Mouse (Mus musculus) intestine, postnatal 0 days (tissue): ENCODE measurements around the gene Hbb-bt. TPM values are rescaled to one million over a fixed set of nuclear protein-coding genes. Genes with fewer than 3 reads are reported as not detected.
"Not testable (repeated sequence)": the region's sequence is repeated elsewhere in the genome, so short reads cannot be mapped to it uniquely, and the experiment has no call there.

Experiments
- ATAC-seq: fragments of 200-750 bp; cut with Nextera tagmentation; 2 replicates; pipeline ENCODE4 v1.8.0; 2017; ENCODE audit warnings: mild to moderate bottlenecking, moderate TSS enrichment, moderate library complexity
- H3K27ac ChIP-seq: fragments of 300-500 bp; sonication (generic); 2 replicates; pipeline ENCODE4 v1.5.1; 2014; ENCODE audit warnings: mild to moderate bottlenecking, low read depth, low read length, moderate library complexity
- H3K27me3 ChIP-seq: fragments of 300-500 bp; sonication (generic); replicated peaks from 2 replicates; pipeline ENCODE4 v1.6.1; 2014; ENCODE audit warnings: low read length, mixed read lengths; ENCODE audit not compliant: control insufficient read depth, insufficient read depth
- H3K36me3 ChIP-seq: fragments of 300-500 bp; sonication (generic); 2 replicates; pipeline ENCODE4 v1.6.1; 2014; ENCODE audit warnings: mild to moderate bottlenecking, moderate library complexity; ENCODE audit not compliant: control insufficient read depth, insufficient read depth
- H3K4me1 ChIP-seq: fragments of 300-500 bp; sonication (generic); replicated peaks from 2 replicates; pipeline ENCODE4 v1.6.1; 2014; ENCODE audit warnings: antibody characterized with exemption, low read length, mixed read lengths; ENCODE audit not compliant: control insufficient read depth, insufficient read depth
- H3K4me2 ChIP-seq: fragments of 300-500 bp; sonication (generic); replicated peaks from 2 replicates; pipeline ENCODE4 v1.6.1; 2014; ENCODE audit warnings: low read depth, mild to moderate bottlenecking, moderate library complexity
- H3K4me3 ChIP-seq: fragments of 300-500 bp; sonication (generic); 2 replicates; pipeline ENCODE4 v1.5.1; 2014; ENCODE audit warnings: low read depth, low read length
- H3K9ac ChIP-seq: fragments of 300-500 bp; sonication (generic); 2 replicates; pipeline ENCODE4 v1.6.1; 2014; ENCODE audit warnings: mild to moderate bottlenecking, low read depth, low read length
- H3K9me3 ChIP-seq: fragments of 300-500 bp; sonication (generic); 2 replicates; pipeline ENCODE4 v1.6.1; 2016; ENCODE audit warnings: mixed run types; ENCODE audit not compliant: control insufficient read depth
- CTCF ChIP-seq: sonication (generic); IDR thresholded peaks from 2 replicates; pipeline ENCODE4 v1.5.1; 2016; ENCODE audit warnings: low read depth, mild to moderate bottlenecking, control low read depth, antibody characterized with exemption, moderate library complexity
- WGBS: fragments of 180-500 bp; shearing (Covaris S2); extraction: QIAGEN DNeasy Blood & Tissue Kit; methylation state at CpG from one replicate; pipeline ENCODE4 v1.1.7; 2014; 5-methylcytosine and 5-hydroxymethylcytosine counted together
- polyA plus RNA-seq: library from polyadenylated mRNA; unstranded; fragments of >200 nt; fragmentation: Nextera tagmentation; extraction: Ambion mirVana; gene quantifications from 2 replicates; pipeline ENCODE4 v1.2.1, GENCODE M21; 2015

Gene Hbb-bt
- polyA plus RNA-seq, 1 experiment from 2014 or later, result 164 TPM

- no peak for ATAC-seq
- Histone ChIP-seq H3K9me3 (no peaks in the 10 kb centered on the region), H3K9ac (no peak overlapping the region), H3K4me3 (no peak overlapping the region), H3K36me3 (no peaks in the 10 kb centered on the region), H3K4me1 (no peaks in the 10 kb centered on the region), H3K4me2 (no peak overlapping the region), H3K27me3 (no peaks in the 10 kb centered on the region), H3K27ac (no peak overlapping the region)
- no peak for TF ChIP-seq CTCF
- 33% methylated on average over 2 of the region's 2 CpGs for WGBS
These were observed 30.9 kb upstream of the Hbb-bt start for GRCm38 (mm10) chr7:103844525-103845325.

DNA sequence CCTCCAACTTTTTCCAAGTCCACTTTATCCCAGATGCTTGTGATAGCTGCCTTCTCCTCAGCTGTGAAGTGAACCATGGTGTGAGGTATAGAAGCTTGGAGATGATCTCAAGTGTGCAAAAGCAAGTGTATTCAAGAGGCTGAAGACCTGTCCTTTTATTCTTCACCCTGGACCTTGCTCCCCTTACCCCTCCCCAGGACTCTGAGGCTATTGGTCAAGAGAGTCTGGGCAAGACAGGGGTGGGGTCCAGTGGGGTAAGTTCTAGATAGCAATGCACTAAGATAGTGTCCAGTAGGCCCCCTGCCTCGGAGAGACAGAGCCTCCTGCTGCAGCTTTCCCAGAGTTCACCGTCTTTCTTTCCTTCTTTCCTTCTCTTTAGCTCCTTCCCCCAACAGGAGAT is 29.2 kb upstream of the Hbb-bt start, which contains the start of gene Hbb-bh1:
Gene Hbb-bh1 (minus strand): TSS at position 131 of the 400 bp plus-strand sequence.
- no peak for ATAC-seq
- Histone ChIP-seq H3K4me3 (no peak within 1 kb of the TSS), H3K4me2 (no peak within 1 kb of the TSS), H3K4me1 (no peaks in the 10 kb centered on the region), H3K27me3 (no peaks in the 10 kb centered on the region), H3K36me3 (no peaks in the 10 kb centered on the region), H3K27ac (no peak within 1 kb of the TSS), H3K9me3 (no peaks in the 10 kb centered on the region), H3K9ac (no peak within 1 kb of the TSS)
- 63% methylated on average over 2 of the region's 2 CpGs for WGBS
- no peak for TF ChIP-seq CTCF

GRCm38 (mm10) chr7:103840268-103840667 is 26.5 kb upstream of the Hbb-bt start, which contains the start of gene Hbb-bh2:
TSS of gene Hbb-bh2 (minus strand) at chr7:103840520.
- Histone ChIP-seq H3K27me3 (no peaks in the 10 kb centered on the region), H3K4me1 (no peaks in the 10 kb centered on the region), H3K36me3 (no peaks in the 10 kb centered on the region), H3K4me2 (no peak within 1 kb of the TSS), H3K27ac (no peak within 1 kb of the TSS), H3K9ac (no peak within 1 kb of the TSS), H3K4me3 (no peak within 1 kb of the TSS), H3K9me3 (no peaks in the 10 kb centered on the region)
- TF ChIP-seq CTCF, result no peak
- no peak for ATAC-seq
- 70% methylated on average over 3 of the region's 3 CpGs for WGBS

DNA sequence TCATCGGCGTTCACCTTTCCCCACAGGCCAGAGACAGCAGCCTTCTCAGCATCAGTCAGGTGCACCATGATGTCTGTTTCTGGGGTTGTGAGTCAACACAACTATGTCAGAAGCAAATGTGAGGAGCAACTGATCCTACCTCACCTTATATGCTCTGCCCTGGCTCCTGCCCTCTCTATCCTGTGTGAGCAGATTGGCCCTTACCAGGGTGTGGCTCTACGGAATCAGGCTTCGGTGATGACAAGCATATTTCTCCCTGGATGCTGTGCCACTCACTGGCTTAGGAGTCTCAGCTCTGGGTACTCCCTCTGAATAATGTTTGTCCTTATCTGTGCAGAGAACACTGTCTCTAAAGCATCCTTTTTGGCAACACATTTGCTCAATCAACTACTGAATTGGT is 14.0 kb upstream of the Hbb-bt start, which contains the start of gene Hbb-bs:
Gene Hbb-bs (minus strand): TSS at position 289 of the 400 bp plus-strand sequence.
- no peak within 1 kb of the TSS for H3K4me2 ChIP-seq
- no peak for TF ChIP-seq CTCF

DNA sequence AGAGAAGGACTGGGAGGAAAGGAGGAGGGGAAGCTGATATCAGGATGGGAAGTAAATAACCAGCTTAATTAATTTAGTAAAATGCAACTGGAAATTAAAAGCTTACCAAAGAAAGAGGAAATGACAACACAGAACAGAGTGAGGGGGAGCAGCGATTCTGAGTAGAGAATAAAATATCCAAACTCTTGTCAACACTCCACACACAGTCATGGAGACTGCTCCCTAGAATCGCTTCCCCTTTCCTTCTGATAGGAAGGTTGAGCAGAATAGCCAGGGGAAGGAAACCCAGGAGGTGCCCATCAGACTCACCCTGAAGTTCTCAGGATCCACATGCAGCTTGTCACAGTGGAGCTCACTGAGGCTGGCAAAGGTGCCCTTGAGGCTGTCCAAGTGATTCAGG is 13.3 kb upstream of the Hbb-bt start:
- not testable (repeated sequence) for ATAC-seq
- WGBS, result no CpG with 5 or more reads among the region's 2 CpGs

More for the DNA sequence above, 14.0 kb upstream of the Hbb-bt start, which contains the start of gene Hbb-bs:
- Histone ChIP-seq H3K4me1 (no peaks in the 10 kb centered on the region), H3K36me3 (no peaks in the 10 kb centered on the region), H3K9ac (no peak within 1 kb of the TSS), H3K9me3 (no peaks in the 10 kb centered on the region), H3K27ac (no peak within 1 kb of the TSS), H3K4me3 (no peak within 1 kb of the TSS), H3K27me3 (no peaks in the 10 kb centered on the region)
- ATAC-seq, result peak; percentile 38; the same call in 1 of the 2 replicates
- WGBS, result 92% methylated on average over 4 of the region's 4 CpGs

GRCm38 (mm10) chr7:103826255-103826887 is 12.6 kb upstream of the Hbb-bt start:
- Histone ChIP-seq H3K4me1 (no peaks in the 10 kb centered on the region), H3K36me3 (no peaks in the 10 kb centered on the region), H3K4me2 (no peak overlapping the region), H3K27me3 (no peaks in the 10 kb centered on the region), H3K27ac (no peak overlapping the region), H3K9ac (no peak overlapping the region), H3K9me3 (no peaks in the 10 kb centered on the region), H3K4me3 (no peak overlapping the region)
- WGBS, result 54% methylated on average over 3 of the region's 3 CpGs
- ATAC-seq, result no peak
- no peak for TF ChIP-seq CTCF

More for the DNA sequence above, 13.3 kb upstream of the Hbb-bt start:
- not testable (repeated sequence) for H3K36me3 ChIP-seq, H3K4me3 ChIP-seq, H3K9ac ChIP-seq, H3K27me3 ChIP-seq, H3K9me3 ChIP-seq, H3K27ac ChIP-seq, H3K4me1 ChIP-seq, H3K4me2 ChIP-seq
